Mouse (Mus musculus) olfactory bulb, adult 2 months (tissue): Measurements from ENCODE around the gene Zdhhc3.

ENCODE experiments used
- CTCF ChIP-seq: fragments of 200-500 bp; IDR thresholded peaks from 2 replicates; pipeline ENCODE4 v1.5.1; 2012; ENCODE audit warnings: low read depth, mild to moderate bottlenecking, low read length, moderate library complexity; ENCODE audit not compliant: insufficient read depth
- POLR2A ChIP-seq: fragments of 200-500 bp; IDR thresholded peaks from 2 replicates; pipeline ENCODE4 v1.6.1; 2012; ENCODE audit warnings: mild to moderate bottlenecking, low read depth, low read length, moderate library complexity; ENCODE audit not compliant: insufficient read depth

GRCm38 (mm10) chr9:123123017-123123416 is 10.0 kb upstream of the Zdhhc3 start:
- TF ChIP-seq CTCF (no peak), POLR2A (no peak)
